Mouse (Mus musculus) lung, postnatal 4 days (tissue): ENCODE results near the gene Gm36210.

Experiments used
- DNase-seq, 2 experiments: peaks; one replicate each; pipeline ENCODE4 v3.0.0; 2021

Gene Gm36210

DNA sequence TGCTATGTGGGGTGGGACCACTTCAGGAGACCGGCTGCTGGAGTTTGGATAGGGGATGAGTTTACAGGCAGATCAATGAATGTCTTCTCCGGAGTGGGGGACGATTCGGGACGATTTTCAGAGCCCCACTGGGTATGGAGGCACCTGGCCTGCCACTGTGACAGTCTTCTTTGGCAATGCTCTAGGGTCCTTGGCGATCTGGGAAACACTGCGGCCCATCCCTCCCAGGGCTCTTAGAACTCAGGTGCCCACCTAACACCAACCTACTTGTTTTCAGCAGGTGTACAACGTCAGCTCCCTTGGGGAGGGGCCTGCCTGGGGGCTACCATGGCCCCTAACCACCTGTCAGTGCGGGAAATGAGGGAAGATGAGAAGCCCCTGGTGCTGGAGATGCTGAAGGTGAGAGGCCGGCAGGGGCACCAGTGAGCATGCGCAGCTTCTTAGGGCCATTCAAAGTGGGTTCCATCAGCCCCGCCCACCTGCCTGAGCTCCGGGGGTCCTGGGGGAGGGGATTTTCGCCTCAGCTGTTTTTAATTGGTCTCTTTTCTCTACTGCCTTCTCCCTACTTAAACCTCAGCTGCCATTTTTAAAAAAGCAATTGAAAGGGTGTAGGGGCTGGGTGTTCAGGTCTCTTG is 16.7 kb upstream of the Gm36210 start:
- peak in 1 of 2 experiments; percentile 39 for DNase-seq

DNA sequence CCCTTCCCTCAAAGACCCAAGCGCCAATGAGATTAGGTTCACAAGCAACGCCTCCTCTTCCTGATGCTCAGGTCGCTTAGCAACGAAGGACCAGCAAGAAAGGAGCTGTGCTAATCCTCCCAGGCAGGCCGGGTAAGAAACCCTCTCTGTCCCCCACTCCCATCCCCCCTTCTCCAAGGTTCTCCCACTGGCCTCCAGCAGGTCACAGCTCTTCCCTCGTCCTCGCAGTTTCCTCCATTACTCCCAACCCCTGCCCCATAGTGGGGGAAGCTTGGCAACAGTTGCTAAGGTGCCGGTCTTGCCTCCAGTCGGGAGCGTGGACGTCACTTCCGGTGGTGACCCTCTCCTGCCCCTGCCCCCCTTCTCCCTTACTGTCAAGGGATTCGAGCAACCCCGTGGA is 16.2 kb upstream of the Gm36210 start:
- DNase-seq = peak; percentile 75 to 79

DNA sequence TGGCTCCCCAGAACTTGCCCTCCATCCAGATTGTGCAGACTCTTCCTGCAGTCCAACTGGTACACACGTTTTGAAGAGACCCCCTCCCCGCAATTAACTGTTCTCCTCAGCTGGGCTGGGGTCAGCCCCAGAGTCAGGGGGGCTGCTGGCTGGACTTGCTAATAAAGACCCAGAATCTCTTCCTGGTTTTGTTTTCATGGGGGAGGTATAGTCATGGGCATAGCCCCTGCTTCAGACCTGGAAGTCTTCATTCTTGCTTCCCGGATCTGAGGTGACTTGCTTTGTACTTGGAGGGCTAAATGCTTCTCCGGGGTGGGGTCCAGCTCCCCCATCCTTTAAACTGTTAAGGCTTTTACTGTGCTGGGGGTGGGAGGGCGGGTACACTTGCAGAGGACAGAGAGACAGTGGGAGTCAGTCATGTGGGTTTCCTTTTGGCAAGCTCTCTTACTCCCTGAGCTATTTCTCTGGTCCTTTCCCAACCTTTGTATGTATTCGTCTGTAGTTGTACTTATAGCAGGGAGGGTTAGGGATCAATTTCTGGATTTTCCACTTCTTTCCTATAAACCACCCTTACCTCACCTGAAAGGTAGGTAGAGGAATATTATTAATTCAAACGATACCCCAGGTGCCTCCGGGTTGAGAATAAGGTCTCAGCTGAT is 15.6 kb upstream of the Gm36210 start, which contains the start of gene Nat14:
Gene Nat14 (plus strand): TSS at position 205 of the 659 bp plus-strand sequence.
- DNase-seq = no peak

DNA sequence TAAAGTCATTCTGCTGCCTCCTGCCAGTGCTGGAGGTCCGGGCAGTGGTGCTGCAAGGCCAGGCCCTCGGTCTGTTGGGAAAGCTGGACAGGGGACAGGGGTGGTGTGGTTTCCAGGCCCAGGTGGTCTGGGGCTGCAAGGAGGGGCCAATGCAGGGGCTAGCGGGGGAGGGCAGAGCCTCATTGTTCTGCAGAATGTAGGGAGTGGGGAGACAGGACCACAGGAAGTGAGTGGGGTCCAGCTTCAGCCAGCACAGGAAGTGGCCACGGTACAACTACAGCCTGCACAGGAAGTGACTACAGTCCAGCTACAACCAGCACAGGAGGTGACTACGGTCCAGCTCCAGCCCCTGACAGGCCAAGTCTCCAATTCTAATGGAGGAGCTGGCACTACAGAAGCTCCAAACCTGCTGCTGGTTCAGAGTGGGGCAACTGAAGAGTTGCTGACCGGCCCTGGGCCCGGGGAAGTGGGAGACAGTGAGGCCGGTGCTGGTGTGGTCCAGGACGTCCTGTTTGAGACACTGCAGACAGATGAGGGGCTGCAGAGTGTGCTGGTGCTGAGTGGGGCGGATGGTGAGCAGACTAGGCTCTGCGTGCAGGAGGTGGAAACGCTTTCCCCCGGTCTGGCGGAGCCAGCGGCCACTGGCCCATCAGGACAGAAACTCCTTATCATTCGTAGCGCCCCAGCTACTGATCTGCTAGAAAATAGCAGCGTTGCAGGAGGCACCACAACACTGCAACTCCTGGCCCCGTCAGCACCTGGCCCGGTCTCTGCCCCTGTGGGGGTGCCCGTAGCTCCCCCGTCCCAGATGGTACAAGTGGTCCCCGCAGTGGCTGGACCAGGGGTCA is 14.9 kb upstream of the Gm36210 start:
- DNase-seq = peak; percentile 42 to 63

DNA sequence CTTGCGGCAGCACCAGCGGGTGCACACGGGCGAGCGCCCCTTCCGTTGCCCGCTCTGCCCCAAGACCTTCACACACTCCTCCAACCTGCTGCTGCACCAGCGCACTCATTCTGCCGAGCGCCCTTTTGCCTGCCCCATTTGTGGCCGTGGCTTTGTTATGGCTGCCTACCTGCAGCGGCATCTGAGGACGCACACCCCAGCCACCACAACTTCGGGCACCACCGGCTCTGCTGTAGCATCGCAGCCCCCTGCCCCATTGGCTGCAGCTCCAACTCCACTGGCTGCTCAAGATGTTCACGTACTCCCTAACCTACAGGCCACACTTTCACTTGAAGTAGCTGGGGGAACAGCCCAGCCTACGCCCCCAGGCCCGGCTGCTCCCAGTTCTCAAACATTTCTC is 14.2 kb upstream of the Gm36210 start:
- no peak for DNase-seq

DNA sequence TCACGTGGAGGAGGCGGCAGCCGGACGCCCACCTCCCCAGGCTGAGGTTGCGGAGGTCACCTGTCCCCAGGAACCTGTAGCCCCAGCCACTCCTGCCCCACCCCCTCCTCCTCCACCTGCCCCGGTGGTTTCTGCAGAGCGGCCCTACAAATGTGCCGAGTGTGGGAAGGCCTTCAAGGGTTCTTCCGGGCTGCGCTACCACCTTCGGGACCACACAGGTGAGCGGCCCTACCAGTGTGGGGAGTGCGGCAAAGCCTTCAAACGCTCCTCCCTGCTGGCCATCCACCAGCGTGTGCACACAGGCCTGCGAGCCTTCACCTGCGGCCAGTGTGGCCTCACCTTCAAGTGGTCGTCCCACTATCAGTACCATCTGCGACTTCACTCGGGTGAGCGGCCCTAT is 13.7 kb upstream of the Gm36210 start:
- DNase-seq = no peak

DNA sequence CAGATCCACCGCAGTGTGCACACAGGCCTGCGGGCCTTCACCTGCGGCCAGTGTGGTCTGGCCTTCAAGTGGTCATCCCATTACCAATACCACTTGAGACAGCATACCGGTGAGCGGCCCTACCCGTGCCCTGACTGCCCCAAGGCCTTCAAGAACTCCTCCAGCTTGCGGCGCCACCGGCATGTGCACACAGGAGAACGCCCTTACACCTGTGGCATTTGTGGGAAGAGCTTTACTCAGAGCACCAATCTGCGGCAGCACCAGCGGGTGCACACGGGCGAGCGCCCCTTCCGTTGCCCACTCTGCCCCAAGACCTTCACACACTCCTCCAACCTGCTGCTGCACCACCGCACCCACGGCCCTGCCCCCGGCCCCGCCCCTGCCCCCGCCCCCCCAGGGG is 12.8 kb upstream of the Gm36210 start:
- no peak for DNase-seq

DNA sequence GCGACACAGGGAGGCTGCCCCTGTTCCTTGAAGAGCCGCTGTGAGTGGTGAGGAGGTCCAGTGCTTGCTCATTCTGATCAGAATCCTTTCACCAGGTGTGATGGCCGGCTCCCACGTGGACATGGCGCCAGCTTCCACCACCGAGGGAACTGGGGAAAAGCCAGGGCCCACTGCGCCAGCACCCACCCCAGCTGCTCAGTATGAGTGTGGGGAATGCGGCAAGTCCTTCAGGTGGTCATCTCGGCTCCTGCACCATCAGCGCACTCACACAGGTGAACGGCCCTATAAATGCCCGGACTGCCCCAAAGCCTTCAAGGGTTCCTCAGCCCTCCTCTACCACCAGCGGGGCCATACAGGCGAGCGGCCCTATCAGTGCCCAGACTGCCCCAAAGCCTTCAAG is 12.4 kb upstream of the Gm36210 start:
- DNase-seq = no peak

DNA sequence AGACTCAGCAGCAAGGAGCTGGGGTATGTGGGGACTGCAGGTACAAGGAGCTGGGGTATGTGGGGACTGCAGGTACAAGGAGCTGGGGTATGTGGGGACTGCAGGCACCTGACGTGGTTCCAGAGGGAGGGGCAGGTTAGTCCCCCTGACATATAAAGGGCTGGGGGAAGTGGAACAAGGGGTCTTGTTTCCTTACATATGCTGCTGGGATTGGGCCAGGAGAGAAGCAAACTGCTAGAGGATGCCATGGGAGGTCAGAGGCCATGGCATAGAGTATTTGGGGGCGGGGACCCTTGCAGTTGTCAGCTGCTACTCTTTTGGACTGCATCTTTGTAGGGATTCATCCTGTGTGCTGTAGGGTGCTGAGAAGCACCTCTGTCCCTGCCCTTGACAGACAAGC is 11.2 kb upstream of the Gm36210 start:
- no peak for DNase-seq

DNA sequence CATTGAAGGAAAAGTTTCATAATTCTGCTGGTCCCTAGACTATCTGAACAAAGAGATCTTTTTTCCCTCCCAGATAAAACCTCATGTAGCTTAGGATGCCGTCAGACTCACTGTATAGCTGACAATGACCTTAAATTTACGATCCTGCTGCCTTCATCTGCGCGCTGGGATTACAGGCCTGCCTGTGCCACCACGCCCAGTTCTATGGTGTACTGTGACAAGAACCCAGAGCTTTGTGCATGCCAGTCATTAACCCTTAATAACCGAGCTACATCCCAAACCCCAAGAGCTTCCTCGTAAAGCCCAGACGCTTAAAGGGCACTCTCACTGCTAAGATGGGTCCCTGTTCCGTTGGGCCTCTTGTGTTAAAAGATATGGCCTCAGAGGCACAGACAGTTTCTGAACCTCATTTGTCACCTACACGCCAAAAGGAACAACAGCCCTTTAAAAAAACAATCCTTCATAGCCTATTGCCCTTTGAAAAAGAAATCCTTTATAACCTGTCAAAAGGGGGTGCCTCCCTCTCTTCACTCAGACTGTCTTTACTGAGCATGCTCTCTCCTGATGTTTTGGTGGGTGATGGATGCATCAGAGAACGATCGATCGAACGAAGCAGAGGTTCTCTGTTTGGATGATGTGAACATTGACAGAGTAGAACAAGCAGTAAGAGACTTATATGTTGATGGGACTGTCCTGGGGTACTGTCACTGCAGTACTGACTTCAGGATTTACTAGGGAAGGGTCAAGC is 9.5 kb upstream of the Gm36210 start:
- DNase-seq = peak in 1 of 2 experiments; percentile 47

DNA sequence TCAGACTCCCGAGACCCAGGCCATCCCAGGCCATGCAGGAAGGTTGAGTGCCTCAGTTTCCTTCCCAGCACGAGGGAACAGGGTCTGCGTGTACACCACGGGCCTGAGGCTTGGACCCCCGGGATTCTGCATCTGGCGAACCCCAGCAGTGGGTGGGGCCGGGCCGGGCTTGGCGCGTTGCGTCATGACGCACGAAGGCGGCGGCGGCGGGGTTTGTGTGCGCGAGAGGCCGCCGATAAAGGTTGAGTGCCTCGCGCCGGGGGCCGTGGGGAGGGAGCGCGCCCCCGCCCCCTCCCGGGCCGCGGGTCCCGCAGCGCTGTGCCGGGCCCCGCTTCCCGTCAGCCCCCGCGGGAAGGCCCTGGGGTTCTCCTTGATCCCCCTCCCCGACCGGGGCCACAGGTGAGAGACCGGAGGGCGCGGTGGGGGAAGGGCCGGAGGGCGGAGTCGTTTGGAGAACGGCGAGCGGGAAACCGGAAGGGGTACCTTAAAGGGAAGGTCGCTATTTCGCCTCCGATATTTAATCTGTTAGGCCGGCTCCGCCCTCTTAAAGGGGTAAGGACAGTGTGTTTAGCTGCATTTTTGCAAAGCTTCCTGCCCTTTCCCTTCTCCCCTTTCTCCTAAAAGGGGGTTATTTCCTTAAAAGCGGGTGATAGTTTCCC is 8.8 kb upstream of the Gm36210 start, which contains the start of gene Zfp628:
Gene Zfp628 (plus strand): TSS at position 211 of the 659 bp plus-strand sequence.
- peak; percentile 95 for DNase-seq

DNA sequence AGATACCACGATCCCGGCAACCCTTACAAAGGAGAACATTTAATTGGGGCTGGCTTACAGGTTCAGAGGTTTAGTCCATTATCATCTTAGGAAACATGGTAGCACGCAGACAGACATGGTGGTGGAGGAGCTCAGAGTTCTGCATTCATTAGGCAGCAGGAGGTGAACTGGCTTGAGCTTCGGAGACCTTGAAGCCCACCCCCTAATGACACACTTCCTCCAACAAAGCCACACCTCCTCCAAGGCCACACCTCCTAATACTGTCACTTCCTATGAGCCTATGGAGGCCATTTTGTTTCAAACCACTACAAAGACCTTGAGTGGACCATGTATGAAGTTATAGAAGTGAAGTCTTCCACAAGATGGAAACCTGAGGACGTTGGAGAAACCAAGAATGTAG is 5.9 kb upstream of the Gm36210 start:
- DNase-seq = no peak

DNA sequence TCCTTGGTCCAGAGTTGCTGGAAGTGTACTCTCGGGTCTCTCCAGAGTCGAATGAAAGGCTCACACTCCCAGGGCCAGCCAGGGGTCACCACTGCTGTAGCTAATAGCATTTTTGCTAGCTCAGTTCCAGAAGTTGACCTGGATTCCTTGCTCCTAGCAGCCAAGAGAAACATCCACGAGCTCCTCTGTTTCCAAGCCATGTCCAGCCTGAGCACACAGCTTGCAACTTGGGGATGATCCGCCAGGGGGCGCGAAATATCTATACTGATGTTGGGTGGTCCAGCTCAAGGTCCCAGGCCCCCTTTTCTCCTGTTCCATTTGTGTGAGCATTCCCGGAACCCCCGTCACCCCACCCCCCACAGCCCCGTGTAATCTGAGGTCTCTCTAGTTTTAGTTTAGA is 5.2 kb upstream of the Gm36210 start:
- peak; percentile 59 to 71 for DNase-seq

DNA sequence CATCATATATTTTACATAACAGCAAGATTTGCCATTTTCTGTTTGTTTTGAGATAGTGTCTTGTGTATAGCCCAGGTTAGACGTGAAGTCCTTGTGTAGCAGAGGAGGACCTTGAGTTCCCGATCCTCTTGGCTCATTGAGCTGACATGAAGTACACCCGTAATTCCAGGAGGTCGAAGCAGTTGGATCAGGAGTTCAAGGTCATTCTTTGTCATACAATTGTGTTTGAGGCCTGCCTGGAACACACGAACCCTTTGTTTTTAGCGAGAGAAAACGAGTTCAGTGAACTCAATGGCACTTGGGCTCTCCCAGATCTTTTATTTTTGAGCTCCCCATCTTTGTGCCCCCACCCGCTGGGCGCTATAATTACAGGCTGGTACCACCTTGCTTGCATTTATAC is 3.9 kb downstream of the Gm36210 start:
- peak in 1 of 2 experiments; percentile 8 for DNase-seq

DNA sequence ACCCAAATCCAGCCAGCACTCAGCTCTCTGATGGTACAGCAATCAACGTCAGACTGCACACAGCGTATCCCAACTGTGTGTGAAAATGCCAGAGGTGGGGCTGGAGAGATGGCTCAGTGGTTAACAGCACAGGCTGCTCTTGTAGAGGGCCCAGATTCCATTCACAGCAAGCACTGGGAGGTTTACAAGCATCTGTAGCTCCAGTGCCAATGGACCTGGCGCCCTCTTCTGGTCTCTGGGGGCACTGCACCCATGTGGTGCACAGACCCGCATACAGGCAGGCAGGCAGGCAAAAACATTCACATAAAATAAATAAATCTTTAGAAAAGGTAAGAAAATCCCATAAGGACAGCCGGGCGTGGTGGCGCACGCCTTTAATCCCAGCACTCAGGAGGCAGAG is 5.1 kb downstream of the Gm36210 start:
- DNase-seq = peak in 1 of 2 experiments; percentile 38

DNA sequence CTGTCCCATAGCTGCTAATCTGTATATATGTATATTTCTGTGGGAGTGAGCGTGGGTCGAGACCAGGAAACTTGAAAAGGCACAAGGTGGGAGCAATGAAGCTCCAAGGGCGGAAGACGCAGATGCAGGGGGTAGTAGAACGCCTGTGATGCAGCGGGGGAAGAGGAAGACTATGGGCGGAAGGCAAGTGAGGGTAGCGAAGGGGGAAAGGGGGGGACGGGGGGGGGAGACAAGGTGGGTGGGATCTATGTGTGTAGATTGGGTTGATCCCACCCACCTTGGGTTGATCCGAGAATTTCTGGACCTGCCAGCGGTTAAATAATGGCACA is 5.8 kb downstream of the Gm36210 start:
- DNase-seq = peak in 1 of 2 experiments; percentile 1

DNA sequence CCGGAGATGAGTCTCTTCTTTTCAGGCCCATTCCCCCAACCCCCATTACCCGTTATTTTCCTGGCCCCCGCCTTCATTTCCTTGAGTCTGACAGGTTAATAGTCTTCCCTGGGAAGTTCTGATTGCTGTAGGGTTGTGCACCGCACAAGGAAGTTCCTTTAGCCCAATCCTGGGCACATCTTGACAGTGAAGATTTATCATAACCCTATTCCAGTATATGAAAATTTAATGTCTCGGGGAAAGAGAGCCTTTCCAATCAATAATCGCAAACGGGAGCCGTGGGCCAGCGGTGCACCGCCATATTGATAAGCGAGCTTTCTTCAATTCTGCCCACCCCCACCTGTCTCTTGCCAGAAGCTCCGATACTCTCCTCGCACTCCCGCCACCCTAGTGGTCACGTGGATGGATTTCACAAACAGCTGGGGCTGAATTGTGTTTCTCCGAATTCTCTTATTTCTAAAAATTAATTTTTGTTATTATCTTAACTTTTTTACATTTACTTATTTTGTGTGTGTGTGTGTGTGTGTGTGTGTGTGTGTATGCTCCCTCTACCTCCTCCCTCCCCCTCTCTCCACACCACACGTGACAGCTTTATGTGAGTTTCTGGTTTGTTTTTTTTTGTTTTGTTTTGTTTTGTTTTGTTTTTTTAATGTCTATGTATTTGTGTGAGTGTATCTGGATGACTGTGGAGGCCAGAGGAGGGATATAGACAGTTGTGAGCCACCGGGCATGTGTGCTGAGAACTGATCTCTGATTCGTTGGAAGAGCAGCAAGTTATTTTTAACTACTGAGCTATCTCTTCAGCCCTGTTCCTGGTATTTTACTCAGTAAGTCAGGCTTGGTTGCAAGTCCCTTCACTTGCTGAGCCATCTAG is 6.4 kb downstream of the Gm36210 start:
- DNase-seq = peak in 1 of 2 experiments; percentile 21

DNA sequence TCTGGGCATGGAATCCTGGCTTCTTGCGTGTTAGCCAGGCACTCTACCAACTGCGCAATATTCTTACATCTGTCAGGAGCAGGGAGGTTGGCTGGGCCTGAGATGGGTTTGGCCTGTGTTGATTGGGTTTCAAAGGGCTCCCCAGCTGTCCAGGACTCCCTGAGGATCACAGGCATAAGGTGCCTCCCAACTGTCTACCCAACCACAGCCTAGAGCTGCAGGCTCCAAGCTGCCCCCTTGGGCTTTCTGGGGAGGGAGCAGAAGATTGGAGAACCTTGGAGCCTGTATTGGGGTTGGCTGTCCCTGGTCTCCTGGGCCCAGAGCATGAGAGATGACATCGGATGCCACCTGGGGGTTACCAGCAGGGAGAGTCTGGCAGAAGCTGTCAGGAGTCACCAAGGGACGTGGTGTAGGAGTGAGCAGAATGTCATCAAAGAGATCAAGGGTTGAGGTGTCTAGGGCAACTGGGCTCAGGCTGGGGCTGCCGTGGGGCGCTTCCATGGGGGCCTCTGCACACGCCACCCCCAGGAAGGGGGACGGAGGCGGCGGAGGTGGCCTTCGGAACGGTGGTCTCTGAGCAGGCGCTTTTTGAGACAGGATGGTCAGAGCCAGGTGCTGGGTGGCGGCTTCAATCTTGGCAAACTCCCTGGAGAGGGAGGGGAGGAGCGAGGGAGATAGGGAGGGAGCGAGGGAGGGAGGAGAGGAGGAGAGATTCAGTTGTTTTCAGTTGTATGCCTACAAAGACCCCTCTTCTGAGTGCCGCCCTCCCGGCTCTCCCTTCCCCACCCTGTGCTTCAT is 7.3 kb downstream of the Gm36210 start:
- peak in 1 of 2 experiments; percentile 22 for DNase-seq

DNA sequence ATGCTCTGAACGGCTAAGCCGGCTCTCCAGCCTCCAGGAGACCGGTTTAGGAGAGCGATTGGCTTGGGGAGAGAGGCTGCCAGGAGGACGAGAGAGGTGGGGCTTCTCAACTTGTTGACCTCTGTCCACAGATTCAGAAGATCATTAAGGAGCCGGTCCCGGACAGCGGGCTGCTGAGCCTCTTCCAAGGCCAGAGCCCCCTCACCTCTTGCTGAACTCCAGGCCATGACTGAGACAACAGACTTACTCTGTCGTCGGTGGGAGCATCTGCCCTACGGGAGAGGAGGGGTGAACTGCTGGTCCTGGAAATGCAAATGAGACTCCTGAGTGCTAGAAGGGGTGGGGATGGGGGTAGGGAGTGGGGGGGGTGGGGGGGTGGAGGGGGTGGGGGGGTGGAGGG is 11.1 kb downstream of the Gm36210 start:
- no peak for DNase-seq

DNA sequence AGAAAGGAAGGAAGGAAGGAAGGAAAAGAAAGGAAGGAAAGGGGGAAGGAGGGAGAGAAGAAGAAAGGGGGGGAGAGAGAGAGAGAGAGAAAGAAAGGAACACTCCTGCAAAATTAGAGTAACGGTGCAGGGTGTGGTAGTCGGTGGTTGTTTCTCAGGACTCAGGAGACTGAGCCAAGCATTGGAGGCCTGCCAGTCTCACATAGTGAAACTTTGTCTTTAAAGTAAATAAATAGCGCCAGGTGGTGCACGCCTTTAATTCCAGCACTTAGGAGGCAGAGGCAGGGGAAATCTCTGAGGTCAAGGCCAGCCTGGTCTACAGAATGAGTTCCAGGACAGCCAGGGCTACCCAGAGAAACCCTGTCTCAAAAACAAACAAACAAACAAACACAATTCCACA is 19.6 kb downstream of the Gm36210 start:
- no peak for DNase-seq

DNA sequence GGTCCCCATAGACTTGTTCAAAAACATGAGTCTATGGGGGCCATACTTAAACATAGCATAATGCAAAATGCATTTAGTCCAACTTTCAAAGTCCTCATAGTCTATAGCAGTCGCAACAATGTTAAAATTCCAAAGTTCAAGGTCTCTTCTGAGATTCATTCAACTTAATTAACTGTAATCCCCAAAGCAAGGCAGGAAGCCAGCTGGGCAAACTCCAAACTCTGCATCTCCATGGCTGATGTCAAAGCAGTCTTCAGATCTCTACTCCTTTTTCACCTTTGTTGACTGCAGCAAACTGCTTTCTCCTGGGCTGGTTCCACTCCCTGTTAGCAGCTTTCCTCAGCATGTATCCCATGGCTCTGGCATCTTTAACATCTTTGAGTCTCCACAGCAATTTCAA is 27.3 kb downstream of the Gm36210 start:
- DNase-seq = peak in 1 of 2 experiments; percentile 4
